Comparison of ENCODE assay signal across 9 mouse cellular contexts in genomic region chr12:16855632-16856305, GRCm38 (mm10). TPM values are rescaled to one million over a fixed set of nuclear protein-coding genes. Genes with fewer than 3 reads are reported as not detected.
DNase-seq lines count a peak whose midpoint lies in the region; ATAC-seq and TF ChIP-seq lines count a peak whose summit lies in the region.
"Had no signal": no experiment of that assay in that cellular context is flagged by ENCODE, and none has a peak within 500 bp of the region (broad histone marks: within the 10 kb centered on the region; RNA-seq: fewer than 3 reads in every experiment).

No protein-coding gene starts in this region.

- H3K9me3 ChIP-seq in lung, embryonic 14.5 days (ENCODE audit: low read depth, low read length), result no peaks in the 10 kb centered on the region
- no peaks in the 10 kb centered on the region for H3K9me3 ChIP-seq in forebrain, embryonic 15.5 days

- no peak for TF ChIP-seq CTCF in lung, embryonic 14.5 days (IDR thresholded peaks at IDR 0.05; ENCODE audit: low read depth)
- TF ChIP-seq CTCF in lung, adult 2 months (IDR thresholded peaks at IDR 0.05; ENCODE audit: insufficient read depth, low read length), result no peak
- TF ChIP-seq CTCF in left cerebral cortex, adult 2 months (IDR thresholded peaks at IDR 0.05), result no peak

- no peak overlapping the region for H3K27ac ChIP-seq in lung, embryonic 14.5 days (ENCODE audit: low read depth)
- H3K27ac ChIP-seq in forebrain, embryonic 15.5 days (replicated peaks), result peak overlapping the region; percentile 91
- H3K27ac ChIP-seq in left cerebral cortex, adult 2 months, result peak overlapping the region; percentile 91

- no peak overlapping the region for H3K4me2 ChIP-seq in lung, embryonic 14.5 days
- H3K4me2 ChIP-seq in forebrain, embryonic 15.5 days (replicated peaks), result 0 out of 2 replicates have a peak overlapping the region, but pooled peaks have one; percentile 13

- DNase-seq in lung, embryonic 14.5 days, result peak; percentile 69
- no peak for DNase-seq in lung, adult 2 months
- DNase-seq in left cerebral cortex, adult 2 months (ENCODE audit: extremely low spot score in 1 of 2, low spot score in 2 of 2), result peak; percentile 60 to 76
- peak; percentile 54 for DNase-seq in retina, embryonic 14.5 days (ENCODE audit: low spot score)
- DNase-seq in natural killer cell, adult 2 months (ENCODE audit: low spot score in 2 of 2), result no peak
- no peak for DNase-seq in c-Kit-positive CD71-positive TER-119-positive erythroid progenitor cells, embryonic 14.5 days (ENCODE audit: low spot score)

- no peak overlapping the region for H3K4me3 ChIP-seq in lung, embryonic 14.5 days (ENCODE audit: low read depth, low read length)
- no peak overlapping the region for H3K4me3 ChIP-seq in lung, adult 2 months (replicated peaks; ENCODE audit: extremely low read depth, low read depth, low read length)
- no peak overlapping the region for H3K4me3 ChIP-seq in forebrain, embryonic 15.5 days
- H3K4me3 ChIP-seq in left cerebral cortex, adult 2 months, result no peak overlapping the region
- H3K4me3 ChIP-seq: megakaryocyte, embryonic 14.5 days had no signal

- no peak for TF ChIP-seq POLR2A in lung, adult 2 months (IDR thresholded peaks at IDR 0.05; ENCODE audit: borderline replicate concordance, extremely low read depth, low read depth, low read length)

- intact Hi-C loops in left cerebral cortex, adult 2 months (cut with DNase I), result no loop called here

- H3K4me1 ChIP-seq in lung, embryonic 14.5 days (ENCODE audit: insufficient read depth), result no peaks in the 10 kb centered on the region
- peaks cover 6% of the 10 kb centered on the region; the same call in 1 of the 2 replicates for H3K4me1 ChIP-seq in lung, adult 2 months (ENCODE audit: control insufficient read depth, insufficient read depth, low read length)
- H3K4me1 ChIP-seq in forebrain, embryonic 15.5 days, result peaks cover 12% of the 10 kb centered on the region

- H3K27me3 ChIP-seq in lung, embryonic 14.5 days (ENCODE audit: insufficient read depth, low read length), result no peaks in the 10 kb centered on the region
- H3K27me3 ChIP-seq in forebrain, embryonic 15.5 days, result no peaks in the 10 kb centered on the region

- no peaks in the 10 kb centered on the region for H3K36me3 ChIP-seq in lung, embryonic 14.5 days (ENCODE audit: insufficient read depth)
- H3K36me3 ChIP-seq in forebrain, embryonic 15.5 days, result no peaks in the 10 kb centered on the region

- ATAC-seq in lung, embryonic 14.5 days (ENCODE audit: insufficient read depth), result peak; percentile 72; the same call in 1 of the 2 replicates
- ATAC-seq in forebrain, embryonic 15.5 days (replicated peaks), result peak; percentile 95
- ATAC-seq in monocyte, adult 5-6 weeks (replicated peaks; ENCODE audit: insufficient number of reproducible peaks, low FRiP score, low TSS enrichment, poor library complexity, severe bottlenecking), result no peak

- no peak overlapping the region for H3K9ac ChIP-seq in lung, embryonic 14.5 days
- no peak overlapping the region for H3K9ac ChIP-seq in forebrain, embryonic 15.5 days (replicated peaks)

- WGBS in lung, embryonic 14.5 days, result 30% methylated on average over 6 of the region's 6 CpGs
- WGBS in lung, adult 2 months, result 55% methylated on average over 6 of the region's 6 CpGs
- WGBS in forebrain, embryonic 15.5 days, result 3% methylated on average over 6 of the region's 6 CpGs

RNA-seq across cellular contexts. Expression of gene Rock2, which starts 38.9 kb away (rescaled TPM):
- polyA plus RNA-seq in lung, embryonic 14.5 days (2014; fragmentation: Nextera tagmentation; extraction: Ambion mirVana), result 22.6 and 23.2 TPM in 2 replicates
- 6.5 and 11.4 TPM in 2 replicates for polyA plus RNA-seq in lung, adult 2 months (2012; rRNA removed)
- 15.1 and 16.9 TPM in 2 replicates for polyA plus RNA-seq in forebrain, embryonic 15.5 days (2015; fragmentation: Nextera tagmentation; extraction: Ambion mirVana)
- total RNA-seq in left cerebral cortex, adult 2 months (2021), result 100 to 1,000 TPM; 154 to 161 TPM
- 78.4 to 114 TPM (median 84.2 TPM) in 3 replicates for total RNA-seq in monocyte, adult 5-6 weeks (2017)

RNA-seq across cellular contexts. Expression of gene E2f6, which starts 45.0 kb away (rescaled TPM):
- 49.0 and 49.8 TPM in 2 replicates for polyA plus RNA-seq in lung, embryonic 14.5 days (2014; fragmentation: Nextera tagmentation; extraction: Ambion mirVana)
- 13.6 and 15.1 TPM in 2 replicates for polyA plus RNA-seq in lung, adult 2 months (2012; rRNA removed)
- 31.1 and 33.2 TPM in 2 replicates for polyA plus RNA-seq in forebrain, embryonic 15.5 days (2015; fragmentation: Nextera tagmentation; extraction: Ambion mirVana)
- total RNA-seq in left cerebral cortex, adult 2 months (2021), result 10 to 100 TPM; 38.1 to 45.8 TPM
- 6.2 to 12.3 TPM (median 8.9 TPM) in 3 replicates for total RNA-seq in monocyte, adult 5-6 weeks (2017)

RNA-seq across cellular contexts. Expression of gene Greb1, which starts 55.1 kb away (rescaled TPM):
- polyA plus RNA-seq in lung, embryonic 14.5 days (2014; fragmentation: Nextera tagmentation; extraction: Ambion mirVana), result 3.1 and 4.4 TPM in 2 replicates
- polyA plus RNA-seq in lung, adult 2 months (2012; rRNA removed), result 0.64 and 1.2 TPM in 2 replicates
- 0.31 and 0.43 TPM in 2 replicates for polyA plus RNA-seq in forebrain, embryonic 15.5 days (2015; fragmentation: Nextera tagmentation; extraction: Ambion mirVana)
- under 1 TPM; 0.96 to 0.97 TPM for total RNA-seq in left cerebral cortex, adult 2 months (2021)
- not detected in 3 replicates for total RNA-seq in monocyte, adult 5-6 weeks (2017)

Comparison
In these comparisons a context has a peak if more than half of its experiments do, and no peak if none do; other contexts are left out.
1. DNase-seq: peak in lung, embryonic 14.5 days (single experiment), left cerebral cortex, adult 2 months (2 of 2) and retina, embryonic 14.5 days (single experiment); none in lung, adult 2 months (single experiment), natural killer cell, adult 2 months (0 of 2) and c-Kit-positive CD71-positive TER-119-positive erythroid progenitor cells, embryonic 14.5 days (single experiment).